Mouse (Mus musculus) retina, postnatal 7 days (tissue): ENCODE data around the gene Magi1.

Source experiments
- DNase-seq: peaks from one replicate; pipeline ENCODE4 v3.0.0-alpha.2; 2012; ENCODE audit warnings: low read depth, low spot score

Magi1 gene

DNA sequence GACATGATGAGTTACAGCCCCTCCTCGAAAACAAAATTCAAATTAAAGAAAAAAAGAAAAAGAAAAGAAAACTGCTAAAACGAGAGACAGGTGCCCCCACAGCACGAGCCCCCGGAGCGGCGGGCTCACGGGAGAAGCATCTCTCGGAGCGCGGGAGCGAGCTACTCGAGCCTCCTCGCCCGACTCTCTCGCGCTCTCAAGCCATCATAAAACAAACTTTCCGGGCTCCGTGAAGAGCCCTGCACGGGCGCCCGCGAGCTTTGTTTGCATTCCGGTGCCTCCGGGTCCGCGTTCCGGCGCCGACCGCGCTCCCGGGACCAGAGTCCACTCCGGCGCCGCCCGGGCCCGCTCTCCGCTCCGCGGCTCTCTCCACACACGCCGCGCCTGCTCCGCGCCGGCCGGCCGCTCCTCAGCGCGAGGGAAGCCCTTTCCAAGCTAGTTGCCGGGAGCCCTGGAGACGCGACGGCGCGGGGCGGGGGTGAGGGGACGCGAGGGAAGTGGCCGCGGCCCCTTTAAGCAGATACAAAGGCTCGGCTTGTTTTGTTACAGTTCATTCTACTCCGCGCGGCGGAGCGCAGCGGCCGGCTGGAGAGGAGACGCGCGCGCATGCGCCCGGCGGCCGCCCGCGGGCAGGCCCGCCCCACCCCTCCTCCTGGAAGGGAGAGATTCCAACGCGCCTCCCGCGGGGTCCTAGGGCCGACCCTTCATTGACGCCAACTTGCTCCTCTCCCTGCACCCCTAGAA is at the start of gene Magi1:
Gene Magi1 (minus strand): TSS at position 600 of the 744 bp plus-strand sequence.
- DNase-seq: peak; percentile 89

- DNase-seq: no peak
Observed at GRCm38 (mm10) chr6:94327143-94327542, 43.4 kb upstream of the Magi1 start.

DNA sequence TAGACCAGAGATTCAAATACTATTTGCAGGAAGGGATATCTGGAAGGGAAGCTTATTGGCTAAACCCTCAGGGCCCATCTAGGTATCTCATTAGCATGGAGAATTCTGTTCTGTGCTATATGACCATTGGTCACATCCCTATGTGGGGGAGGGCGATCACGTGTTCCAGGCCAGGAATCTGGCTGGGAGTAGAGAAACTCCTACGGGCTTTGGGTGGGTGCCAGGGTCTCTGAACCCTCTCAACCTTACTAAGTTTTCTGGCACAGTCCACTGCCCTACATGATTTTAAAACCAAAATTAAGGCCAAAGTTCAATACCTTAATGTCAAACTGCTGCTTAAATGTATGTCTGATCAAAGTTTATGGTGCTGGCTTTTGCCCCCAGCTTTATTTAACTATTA is 33.2 kb upstream of the Magi1 start:
- DNase-seq: no peak

- DNase-seq: no peak
Observed at GRCm38 (mm10) chr6:94312285-94312684, 28.6 kb upstream of the Magi1 start.

GRCm38 (mm10) chr6:94308498-94308897 is 24.8 kb upstream of the Magi1 start:
- DNase-seq: no peak

DNA sequence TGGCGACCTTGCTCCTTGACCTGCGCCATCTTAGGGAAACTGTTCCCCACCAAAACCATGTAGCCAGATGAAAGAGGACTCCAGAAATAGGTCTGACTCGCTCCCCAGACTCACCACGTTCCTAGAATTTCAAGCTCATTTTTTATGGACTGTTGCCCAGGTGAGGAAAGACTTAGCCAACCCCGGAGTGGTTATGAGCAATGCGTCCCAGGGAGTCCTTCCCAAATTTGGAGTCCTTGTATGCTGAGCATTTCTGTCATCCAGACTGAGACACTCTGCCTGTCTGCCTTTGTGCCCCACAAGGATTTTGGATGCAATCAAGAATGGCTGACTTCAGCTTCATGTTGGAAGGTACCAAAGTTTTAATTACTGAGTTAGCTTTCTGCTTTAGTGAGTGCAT is 19.8 kb upstream of the Magi1 start:
- no peak for DNase-seq

GRCm38 (mm10) chr6:94301804-94302203 is 18.1 kb upstream of the Magi1 start:
- no peak for DNase-seq

DNA sequence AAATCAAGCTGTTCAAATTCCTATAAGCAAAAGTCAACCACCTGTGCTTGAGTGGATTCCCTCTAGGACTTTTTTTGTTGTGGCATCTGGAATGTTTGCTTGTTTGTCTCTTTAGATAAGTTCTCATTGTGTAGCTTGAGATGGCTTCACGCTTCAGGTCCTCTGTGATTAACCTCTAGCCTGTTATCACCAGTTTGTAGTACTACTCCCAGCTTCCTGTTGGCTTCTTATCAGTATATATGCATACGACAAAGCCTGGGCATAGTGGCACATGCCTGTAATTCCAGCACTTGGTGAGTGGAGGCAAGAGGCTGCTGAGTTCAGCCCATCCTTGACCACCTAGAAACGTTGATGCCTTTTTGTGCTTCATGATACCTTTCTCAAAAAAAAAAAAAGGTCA is 16.8 kb upstream of the Magi1 start:
- no peak for DNase-seq

- DNase-seq: no peak
Observed at GRCm38 (mm10) chr6:94287387-94287786, 3.7 kb upstream of the Magi1 start.

- DNase-seq: no peak
Observed at GRCm38 (mm10) chr6:94286555-94286954, 2.8 kb upstream of the Magi1 start.

DNA sequence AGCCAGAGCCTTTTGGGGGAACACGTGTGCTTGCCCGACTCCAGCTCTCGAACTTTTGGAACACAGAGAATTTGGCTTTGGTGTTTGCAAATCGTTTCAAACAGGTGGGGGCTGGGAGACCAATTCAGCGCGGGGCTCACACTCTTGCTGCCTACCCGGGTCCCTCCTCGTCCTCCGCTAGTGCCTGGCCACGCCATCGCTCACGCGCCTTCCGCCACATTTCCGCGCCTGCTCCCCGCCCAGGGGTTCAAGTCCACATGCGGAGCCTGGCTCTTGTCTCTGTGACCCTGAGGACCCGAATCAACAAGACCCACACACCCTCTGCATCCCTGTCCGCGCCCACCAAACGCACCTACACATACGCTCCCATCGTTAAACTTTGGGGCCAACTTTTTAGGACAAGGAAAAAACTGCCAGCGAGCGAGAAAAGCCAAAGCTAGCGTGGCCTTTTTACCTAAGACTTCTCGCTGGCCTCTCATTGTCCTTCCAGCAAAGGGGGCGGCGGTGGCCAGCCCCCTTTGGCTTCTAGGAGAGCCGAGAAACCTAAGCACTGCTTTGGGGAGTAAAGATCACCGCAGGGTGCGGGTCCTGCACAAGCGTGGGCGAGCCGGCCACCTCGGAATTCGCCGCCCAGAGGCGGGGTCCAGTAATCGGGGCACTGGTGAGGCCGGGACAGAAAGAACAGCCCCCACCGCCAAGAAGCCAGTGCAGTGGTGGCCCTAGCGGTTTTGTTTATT is 540 bp upstream of the Magi1 start:
- peak; percentile 3 for DNase-seq

- DNase-seq: peak; percentile 9
Observed at GRCm38 (mm10) chr6:94282301-94283241, 1.1 kb downstream of the Magi1 start.

DNA sequence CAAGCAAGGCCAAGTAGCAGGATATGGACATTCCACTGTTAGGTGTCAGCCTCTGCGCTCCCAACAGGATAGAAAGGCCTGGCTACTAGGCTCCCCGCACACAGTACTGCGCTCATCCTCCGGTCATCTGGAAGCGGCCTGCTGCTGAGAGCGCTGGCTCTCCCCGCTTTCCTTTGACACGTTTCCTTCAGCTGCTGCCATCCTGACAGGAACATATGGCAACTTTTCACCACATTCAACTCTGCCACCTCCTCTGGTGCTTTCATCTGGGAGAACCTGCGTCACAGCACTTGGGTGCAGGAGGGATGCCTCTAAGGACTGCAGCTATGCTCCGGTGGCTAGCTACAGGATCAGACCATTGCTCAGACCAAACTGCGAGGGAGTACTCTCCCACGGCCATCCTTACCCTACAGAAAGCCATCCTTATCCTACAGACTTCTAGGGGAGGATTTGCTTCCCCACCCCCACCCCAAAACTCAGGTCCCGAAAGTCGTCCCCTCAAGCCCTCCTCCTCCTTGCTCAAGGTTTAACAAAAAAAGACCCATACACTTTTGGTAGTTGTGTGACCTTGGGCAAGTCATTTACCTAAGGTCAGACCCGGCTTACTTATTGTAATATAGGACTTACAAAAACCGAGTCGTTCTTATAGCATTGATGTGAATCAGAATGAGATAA is 2.0 kb downstream of the Magi1 start:
- no peak for DNase-seq

DNA sequence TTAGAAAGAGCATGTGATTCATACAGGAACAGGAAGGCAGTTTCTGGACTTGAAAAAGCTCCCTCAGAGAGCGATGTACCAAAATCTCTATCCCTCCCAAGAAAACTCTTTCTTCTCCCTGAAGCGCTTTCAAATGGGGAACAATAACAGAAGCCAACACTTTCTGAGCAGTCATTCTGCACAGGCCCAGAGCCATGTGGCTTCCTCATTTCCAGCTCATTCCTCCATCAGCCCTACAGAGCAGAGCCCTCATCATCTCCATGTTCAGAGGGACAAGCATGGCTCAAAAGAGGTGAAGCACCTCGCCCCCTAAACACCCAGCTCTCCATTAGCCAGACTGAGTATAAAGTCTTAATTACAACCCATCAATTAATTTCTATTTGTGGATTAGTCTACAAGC is 9.8 kb downstream of the Magi1 start:
- no peak for DNase-seq

- DNase-seq: no peak
Observed at GRCm38 (mm10) chr6:94270001-94270400, 13.7 kb downstream of the Magi1 start.

- no peak for DNase-seq
Observed at GRCm38 (mm10) chr6:94269174-94269573, 14.5 kb downstream of the Magi1 start.

DNA sequence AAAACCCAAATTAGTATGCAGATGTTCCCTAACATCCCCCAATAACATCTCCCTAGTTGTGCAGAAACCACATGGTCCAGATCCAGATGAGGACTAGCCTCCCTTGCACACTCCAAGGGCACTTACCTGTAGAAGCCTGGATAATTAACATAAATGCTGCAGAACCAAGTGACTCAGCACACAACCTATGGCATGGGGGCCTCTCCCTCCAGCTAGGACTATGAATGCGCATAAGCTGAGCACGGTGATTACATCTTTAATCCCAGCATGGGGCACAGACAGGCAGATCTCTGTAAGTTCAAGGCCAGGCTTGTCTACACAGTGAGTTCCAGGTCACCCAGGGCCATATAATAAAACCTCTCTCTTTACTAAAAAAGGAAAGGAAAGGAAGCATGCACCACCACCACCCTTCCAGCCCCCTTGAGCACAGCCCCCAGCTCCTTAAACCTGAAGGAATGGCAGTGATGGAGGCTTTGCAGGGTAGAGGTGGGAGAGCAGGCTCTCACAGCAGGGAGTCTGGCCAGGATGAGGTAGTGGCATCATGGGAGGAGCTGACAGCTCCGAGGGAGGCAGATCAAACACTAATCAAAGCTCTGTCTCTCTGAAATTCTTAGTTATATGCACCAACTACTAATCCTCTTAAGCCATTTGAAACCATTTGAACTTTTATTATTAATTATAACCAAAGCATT is 18.3 kb downstream of the Magi1 start:
- DNase-seq: no peak

DNA sequence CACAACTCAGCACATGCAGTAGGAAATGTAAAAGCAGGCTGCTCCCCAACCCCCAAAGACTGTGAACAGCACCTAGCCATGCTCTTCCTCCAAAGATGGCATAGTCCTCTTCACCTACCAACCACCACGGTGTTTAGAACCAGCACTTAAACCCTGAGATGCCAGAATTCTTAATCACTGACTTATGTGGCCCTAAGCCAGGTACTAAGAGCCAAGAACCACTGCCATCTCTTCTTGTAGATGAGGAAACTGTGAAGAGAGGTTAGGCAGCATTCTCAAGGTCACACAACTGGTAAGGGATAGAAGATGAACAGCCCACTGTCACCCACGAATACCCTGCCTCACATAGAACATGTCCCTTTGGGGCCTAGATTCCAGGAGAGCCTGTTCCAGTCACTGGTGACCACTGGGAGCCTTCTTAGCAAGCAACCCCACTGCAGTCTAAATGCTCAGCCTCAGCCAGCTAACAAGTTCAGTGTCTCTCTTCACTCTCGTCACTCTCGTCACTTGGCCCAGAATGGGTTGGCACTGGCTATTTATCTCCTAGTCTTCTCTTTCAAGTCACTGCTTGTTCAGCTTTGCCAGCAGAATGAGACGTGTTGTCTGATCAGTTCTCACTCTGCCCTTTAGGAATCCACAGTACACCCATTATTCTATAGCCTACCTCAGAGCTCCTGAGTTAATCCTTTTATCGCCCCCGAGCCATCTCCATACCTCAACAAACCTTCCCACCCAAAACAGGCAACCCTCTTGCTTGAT is 19.4 kb downstream of the Magi1 start:
- no peak for DNase-seq

GRCm38 (mm10) chr6:94260831-94261230 is 22.9 kb downstream of the Magi1 start:
- no peak for DNase-seq

DNA sequence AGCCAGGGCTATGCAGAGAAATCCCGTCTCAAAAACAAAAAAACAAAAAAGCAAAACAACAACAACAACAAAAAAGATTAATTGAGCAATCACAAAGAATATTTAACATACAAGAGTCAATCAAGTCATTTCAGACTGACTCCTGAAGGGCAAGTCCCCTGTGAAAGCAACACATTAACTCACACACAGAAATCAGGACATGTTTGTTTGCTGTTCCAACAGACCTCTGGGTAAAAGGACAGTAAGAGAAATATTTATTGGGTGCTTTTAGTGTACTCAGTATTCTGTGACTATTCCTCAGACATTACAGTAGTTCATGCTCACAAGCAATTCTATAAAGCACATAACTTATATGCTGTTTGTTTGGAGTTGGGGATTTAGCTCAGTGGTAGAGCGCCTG is 23.7 kb downstream of the Magi1 start:
- no peak for DNase-seq
